Mouse (Mus musculus) layer of hippocampus, adult 2 months (tissue): ENCODE measurements around the gene Dctn2. TPM values are rescaled to one million over a fixed set of nuclear protein-coding genes. Genes with fewer than 3 reads are reported as not detected.

Source experiments
- DNase-seq, 2 experiments: peaks; one replicate each; pipeline ENCODE4 v3.0.0; 2022; ENCODE audit warnings: low spot score in 2 of 2
- H3K27ac ChIP-seq: fragments of 200-600 bp; 2 replicates; pipeline ENCODE4 v1.8.1; 2022
- H3K4me3 ChIP-seq: fragments of 200-600 bp; 2 replicates; pipeline ENCODE4 v1.8.1; 2022; ENCODE audit warnings: mild to moderate bottlenecking
- CTCF ChIP-seq: fragments of 200-600 bp; conservative IDR thresholded peaks from 2 replicates; pipeline ENCODE4 v1.8.1; 2022; ENCODE audit warnings: antibody characterized with exemption, mild to moderate bottlenecking, moderate library complexity
- total RNA-seq, 2 experiments: library from RNA; stranded (reverse); gene quantifications; 2 replicates each; pipeline ENCODE4 v1.2.3; 2021

The Dctn2 gene
- total RNA-seq, 2 experiments from 2014 or later, result 259 to 272 TPM

DNA sequence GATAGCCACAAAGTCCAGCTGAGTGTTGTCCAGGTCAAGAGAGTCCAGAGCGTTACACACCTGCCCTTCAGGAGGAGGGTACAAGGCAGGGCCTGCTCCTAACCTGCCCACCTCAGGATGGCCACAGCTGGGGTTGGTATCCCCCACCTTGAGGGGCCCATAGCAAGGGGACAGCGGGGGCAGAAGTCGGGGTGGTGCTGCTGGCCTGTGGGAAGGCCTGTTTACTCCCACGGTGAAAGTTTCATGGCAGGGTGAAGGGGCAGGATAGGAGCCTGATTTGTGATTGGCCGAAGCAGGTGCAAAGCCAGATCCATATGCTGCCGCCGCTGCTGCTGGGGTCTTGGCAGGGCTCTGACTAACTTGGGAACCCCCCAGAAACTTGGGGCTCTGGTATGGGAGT, 64.0 kb downstream of the Dctn2 start:
- no peak for DNase-seq
- TF ChIP-seq CTCF, result no peak
- Histone ChIP-seq H3K4me3 (no peak overlapping the region), H3K27ac (no peak overlapping the region)

Other genes with a start within 250 kb of the Dctn2 start
- gene Tsfm, start 235.5 kb upstream of the Dctn2 start, total RNA-seq, result 10 to 100 TPM; 29.7 to 30.1 TPM
- 10 to 100 TPM; 12.7 to 14.0 TPM for gene Mettl1, start 225.0 kb upstream of the Dctn2 start, total RNA-seq
- under 1 TPM; 0.12 to 0.20 TPM for gene Eef1akmt3, start 224.9 kb upstream of the Dctn2 start, total RNA-seq
- 1 to 10 TPM; 1.0 to 1.1 TPM for gene Cyp27b1, start 218.1 kb upstream of the Dctn2 start, total RNA-seq
- gene March9, start 206.2 kb upstream of the Dctn2 start, total RNA-seq, result 10 to 100 TPM; 19.8 TPM
- gene Cdk4, start 202.8 kb upstream of the Dctn2 start, total RNA-seq, result 10 to 100 TPM; 84.6 to 94.8 TPM
- 10 to 100 TPM; 57.2 to 62.1 TPM for gene Tspan31, start 196.1 kb upstream of the Dctn2 start, total RNA-seq
- gene Agap2, start 191.1 kb upstream of the Dctn2 start, total RNA-seq, result 100 to 1,000 TPM; 820 to 844 TPM
- 100 to 1,000 TPM; 100 to 102 TPM for gene Os9, start 145.2 kb upstream of the Dctn2 start, total RNA-seq
- gene B4galnt1, start 101.1 kb upstream of the Dctn2 start, total RNA-seq, result 100 to 1,000 TPM; 116 to 123 TPM
- 10 to 100 TPM; 21.9 to 25.4 TPM for gene Slc26a10, start 85.7 kb upstream of the Dctn2 start, total RNA-seq
- 100 to 1,000 TPM; 395 to 408 TPM for gene Arhgef25, start 76.3 kb upstream of the Dctn2 start, total RNA-seq
- 100 to 1,000 TPM; 227 to 255 TPM for gene Dtx3, start 70.6 kb upstream of the Dctn2 start, total RNA-seq
- 10 to 100 TPM; 98.0 to 98.6 TPM for gene Pip4k2c, start 54.8 kb upstream of the Dctn2 start, total RNA-seq
- gene Kif5a, start 3.0 kb upstream of the Dctn2 start, total RNA-seq, result 100 to 1,000 TPM; 715 to 773 TPM
- gene Mbd6, start 22.6 kb downstream of the Dctn2 start, total RNA-seq, result 10 to 100 TPM; 54.3 to 60.6 TPM
- gene Mars, start 45.4 kb downstream of the Dctn2 start, total RNA-seq, result 10 to 100 TPM; 55.6 to 60.0 TPM
- under 1 TPM; 0.56 to 0.79 TPM for gene Arhgap9, start 55.6 kb downstream of the Dctn2 start, total RNA-seq
- 1 to 10 TPM; 2.5 to 3.1 TPM for gene Gli1, start 75.6 kb downstream of the Dctn2 start, total RNA-seq
- gene Inhbe, start 88.0 kb downstream of the Dctn2 start, total RNA-seq, result not detected
- gene Inhbc, start 104.1 kb downstream of the Dctn2 start, total RNA-seq, result not detected
- 100 to 1,000 TPM; 153 to 170 TPM for gene R3hdm2, start 114.0 kb downstream of the Dctn2 start, total RNA-seq
- 1 to 10 TPM; 2.4 to 8.1 TPM for gene Stac3, start 235.3 kb downstream of the Dctn2 start, total RNA-seq
- gene Ndufa4l2, start 248.6 kb downstream of the Dctn2 start, total RNA-seq, result 1 to 10 TPM; 3.5 to 3.7 TPM